Comparison of ENCODE assay signal across 7 mouse cellular contexts in genomic region chr4:62661311-62661849, GRCm38 (mm10).
DNase-seq lines count a peak whose midpoint lies in the region; TF ChIP-seq lines count a peak whose summit lies in the region.

No protein-coding gene starts in this region.

- H3K4me3 ChIP-seq in embryonic fibroblast, embryonic 13.5 days (ENCODE audit: insufficient read depth, low read length), result no peak overlapping the region

- peak overlapping the region; percentile 63; the same call in 1 of the 2 replicates for H3K27ac ChIP-seq in embryonic fibroblast, embryonic 13.5 days (ENCODE audit: insufficient read depth, low read length)

- no peak for TF ChIP-seq CTCF in embryonic fibroblast, embryonic 13.5 days (IDR thresholded peaks at IDR 0.05; ENCODE audit: borderline replicate concordance, insufficient read depth, low read length)

- DNase-seq in thymus, postnatal 0 days (ENCODE audit: low spot score), result peak; percentile 8
- DNase-seq in thymus, postnatal 14 days, result no peak
- DNase-seq in kidney, postnatal 10 days, result peak; percentile 42
- DNase-seq in monocyte, adult 2 months (ENCODE audit: low read depth in 1 of 2, low spot score in 2 of 2), result peak; percentile 61 to 79
- no peak for DNase-seq in adrenal gland, postnatal 10 days
- no peak for DNase-seq in frontal cortex, postnatal 36 days (ENCODE audit: low spot score in 2 of 2)

- no peak for TF ChIP-seq POLR2A in embryonic fibroblast, embryonic 13.5 days (IDR thresholded peaks at IDR 0.05; ENCODE audit: low read depth, low read length)

- H3K4me1 ChIP-seq in embryonic fibroblast, embryonic 13.5 days (ENCODE audit: control insufficient read depth, insufficient read depth, low read length), result peaks cover 7% of the 10 kb centered on the region; the same call in 1 of the 2 replicates

Comparison
In these comparisons a context has a peak if more than half of its experiments do, and no peak if none do; other contexts are left out.
1. DNase-seq: peak in thymus, postnatal 0 days (single experiment), kidney, postnatal 10 days (single experiment) and monocyte, adult 2 months (2 of 2); none in thymus, postnatal 14 days (single experiment), adrenal gland, postnatal 10 days (single experiment) and frontal cortex, postnatal 36 days (0 of 2).